Mouse (Mus musculus) cerebellum, adult 2 months (tissue): Measurements from ENCODE around the gene Copz1. TPM values are rescaled to one million over a fixed set of nuclear protein-coding genes. Genes with fewer than 3 reads are reported as not detected.

Experiments
- DNase-seq, 2 experiments: peaks; one replicate each; pipeline ENCODE4 v3.0.0; 2021
- H3K27ac ChIP-seq: fragments of 200-500 bp; 2 replicates; pipeline ENCODE4 v1.5.1; 2012; ENCODE audit warnings: low read length, control low read depth, inconsistent platforms; ENCODE audit not compliant: insufficient read depth
- H3K27me3 ChIP-seq: fragments of 200-500 bp; 2 replicates; pipeline ENCODE4 v1.6.1; 2012; ENCODE audit warnings: inconsistent platforms, mild to moderate bottlenecking, low read length, moderate library complexity; ENCODE audit not compliant: control insufficient read depth, insufficient read depth
- H3K4me1 ChIP-seq: fragments of 200-500 bp; 2 replicates; pipeline ENCODE4 v1.6.1; 2011; ENCODE audit warnings: low read length; ENCODE audit not compliant: control insufficient read depth, insufficient read depth
- H3K4me3 ChIP-seq: fragments of 200-500 bp; replicated peaks from 2 replicates; pipeline ENCODE3; 2011; ENCODE audit warnings: mild to moderate bottlenecking, low read depth, low read length, control low read depth; ENCODE audit not compliant: insufficient read depth
- CTCF ChIP-seq: fragments of 200-500 bp; IDR thresholded peaks from 2 replicates; pipeline ENCODE4 v1.5.1; 2011; ENCODE audit warnings: low read depth, mild to moderate bottlenecking, control low read depth, low read length, moderate library complexity, borderline replicate concordance; ENCODE audit not compliant: insufficient read depth
- POLR2A ChIP-seq: fragments of 200-500 bp; IDR thresholded peaks from 2 replicates; pipeline ENCODE4 v1.6.1; 2011; ENCODE audit warnings: low read length, control low read depth, borderline replicate concordance; ENCODE audit not compliant: insufficient read depth
- WGBS: fragments of 180-500 bp; shearing (Covaris S2); methylation state at CpG from one replicate; pipeline ENCODE4 v1.1.7; 2018; 5-methylcytosine and 5-hydroxymethylcytosine counted together
- polyA plus RNA-seq: library from polyadenylated mRNA; depleted of rRNA; stranded (reverse); fragments of >200 nt; gene quantifications from 2 replicates; pipeline ENCODE4 v1.2.3, GENCODE M21; 2012

Gene Copz1
- polyA plus RNA-seq, 1 experiment, result 117 TPM

DNA sequence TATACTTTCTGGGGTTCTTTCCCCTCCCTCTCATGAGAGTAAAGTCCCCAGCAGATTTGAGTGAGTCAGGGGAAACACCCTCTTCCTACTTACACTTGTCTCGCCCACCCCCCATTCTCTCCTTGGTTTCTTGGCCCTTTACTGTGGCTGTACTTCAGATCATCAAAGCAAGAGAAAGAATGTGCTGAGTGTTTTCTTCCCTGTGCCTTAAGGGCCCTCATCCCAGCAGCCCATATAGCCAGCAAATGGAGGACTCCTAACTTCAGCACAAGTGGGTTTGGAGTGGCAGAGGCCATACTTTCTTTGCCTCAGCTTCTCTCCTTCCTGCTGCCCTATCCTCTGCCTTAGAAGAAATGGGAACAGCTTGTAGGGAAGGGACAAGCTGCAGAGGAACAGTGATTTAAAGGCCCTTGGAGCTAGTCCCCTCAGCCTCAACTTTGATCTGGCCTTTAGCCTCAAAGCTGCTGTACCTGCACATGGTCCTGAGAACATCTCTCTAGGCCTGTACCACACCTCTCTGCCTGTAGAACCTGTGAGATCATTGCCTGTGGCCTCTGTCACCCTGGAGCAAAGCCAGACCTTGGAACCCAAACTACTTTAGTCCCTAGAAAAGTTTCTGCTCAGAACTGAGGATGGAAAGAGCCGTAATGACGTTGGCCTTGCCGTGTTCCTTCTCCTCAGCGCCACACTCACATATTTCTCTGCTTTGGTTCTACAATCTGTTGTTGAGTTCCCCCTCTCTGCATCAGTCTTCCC is 26.5 kb downstream of the Copz1 start:
- WGBS, result 75% methylated on average over 5 of the region's 5 CpGs
- TF ChIP-seq POLR2A (no peak), CTCF (no peak)
- Histone ChIP-seq H3K27me3 (no peaks in the 10 kb centered on the region), H3K27ac (0 out of 2 replicates have a peak overlapping the region, but pooled peaks have one; percentile 22), H3K4me3 (no peak overlapping the region), H3K4me1 (peaks cover 9% of the 10 kb centered on the region)
- peak in 1 of 2 experiments; percentile 14 for DNase-seq

DNA sequence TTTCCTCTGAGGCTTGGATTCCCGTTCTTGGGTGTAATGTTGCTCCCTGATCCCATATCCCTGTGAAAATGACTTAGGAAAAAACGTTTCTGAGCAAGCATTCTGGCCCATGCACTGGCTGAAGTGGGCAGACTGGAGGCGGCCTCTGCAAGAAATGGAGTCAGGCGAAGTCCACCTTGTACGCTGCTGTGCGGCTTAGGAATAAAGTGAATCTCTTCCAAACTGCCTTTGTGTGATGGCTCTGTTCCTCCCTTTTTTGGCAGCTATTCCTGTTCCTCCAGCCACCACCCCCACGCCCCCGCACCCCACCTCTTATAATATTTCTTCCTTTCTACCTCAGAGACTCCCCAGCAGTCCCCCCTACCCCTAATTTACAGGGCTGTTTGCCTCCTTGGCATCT is 27.1 kb downstream of the Copz1 start:
- DNase-seq, result no peak
- H3K4me1 ChIP-seq, result peaks cover 10% of the 10 kb centered on the region
- 27% methylated on average over 8 of the region's 8 CpGs for WGBS
- H3K27me3 ChIP-seq, result no peaks in the 10 kb centered on the region
- TF ChIP-seq CTCF (no peak), POLR2A (no peak)
- peak overlapping the region; percentile 77 for H3K4me3 ChIP-seq
- peak overlapping the region; percentile 77 for H3K27ac ChIP-seq

GRCm38 (mm10) chr15:103300067-103300471 is 27.6 kb downstream of the Copz1 start:
- peak overlapping the region; percentile 77 for H3K27ac ChIP-seq
- TF ChIP-seq POLR2A (0 out of 2 replicates have a peak, but pooled peaks have one; percentile 8), CTCF (no peak)
- DNase-seq, result peak; percentile 40 to 60
- no peaks in the 10 kb centered on the region for H3K27me3 ChIP-seq
- peaks cover 10% of the 10 kb centered on the region for H3K4me1 ChIP-seq
- H3K4me3 ChIP-seq, result peak overlapping the region; percentile 77
- 10% methylated on average over 18 of the region's 18 CpGs for WGBS

- peaks cover 10% of the 10 kb centered on the region for H3K4me1 ChIP-seq
- H3K4me3 ChIP-seq, result peak overlapping the region; percentile 77
- H3K27me3 ChIP-seq, result no peaks in the 10 kb centered on the region
- H3K27ac ChIP-seq, result peak overlapping the region; percentile 77
- DNase-seq, result peak in 1 of 2 experiments; percentile 21
- WGBS, result 23% methylated on average over 2 of the region's 2 CpGs
- TF ChIP-seq CTCF, result no peak
- no peak for TF ChIP-seq POLR2A
Measured at GRCm38 (mm10) chr15:103300560-103300959, 28.0 kb downstream of the Copz1 start.

GRCm38 (mm10) chr15:103301046-103301445 is 28.5 kb downstream of the Copz1 start:
- no peak for DNase-seq
- TF ChIP-seq CTCF (no peak), POLR2A (no peak)
- H3K4me3 ChIP-seq, result no peak overlapping the region
- no peak overlapping the region for H3K27ac ChIP-seq
- peaks cover 10% of the 10 kb centered on the region for H3K4me1 ChIP-seq
- H3K27me3 ChIP-seq, result no peaks in the 10 kb centered on the region
- WGBS, result 64% methylated on average over 2 of the region's 2 CpGs

DNA sequence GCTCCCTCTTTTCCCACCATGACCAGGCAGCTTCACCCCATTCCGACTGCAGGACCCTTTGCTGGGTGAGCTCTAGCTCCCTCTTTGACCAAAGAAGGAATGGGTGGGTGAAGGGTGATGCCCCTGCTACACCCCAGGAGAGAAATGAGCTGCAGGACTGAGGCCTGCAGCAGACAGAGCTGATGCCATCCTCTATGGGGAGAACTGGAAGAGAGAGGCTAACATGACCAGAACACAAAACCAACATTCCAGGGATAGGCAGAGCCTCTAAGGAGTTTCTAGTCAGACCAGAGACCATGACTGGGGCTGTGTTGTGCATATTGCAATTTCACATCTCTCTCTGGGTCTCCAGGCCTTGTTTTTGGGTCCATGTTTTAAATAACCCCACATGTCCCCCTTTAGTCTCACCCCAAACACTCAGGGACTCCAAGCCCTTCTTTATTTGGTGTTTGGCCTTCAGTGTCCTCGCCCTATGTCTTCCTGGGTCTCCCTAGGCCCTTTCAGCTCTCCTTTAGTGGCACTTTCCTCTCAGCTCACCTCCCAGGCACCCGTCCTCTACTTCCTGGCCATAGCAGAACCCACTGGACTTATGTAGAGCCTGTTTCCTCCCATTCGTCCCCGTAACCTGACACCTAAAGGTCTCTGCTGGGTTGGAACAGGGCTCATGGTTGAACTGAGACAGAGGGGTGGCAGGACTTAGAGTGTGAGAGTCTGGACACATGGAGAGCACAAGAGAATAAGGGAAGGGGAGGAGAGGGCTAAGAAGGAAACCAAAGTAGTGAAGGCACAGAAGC is 29.2 kb downstream of the Copz1 start:
- no peak for DNase-seq
- Histone ChIP-seq H3K4me3 (no peak overlapping the region), H3K27me3 (no peaks in the 10 kb centered on the region), H3K4me1 (peaks cover 10% of the 10 kb centered on the region), H3K27ac (no peak overlapping the region)
- TF ChIP-seq CTCF, result no peak
- WGBS, result 69% methylated on average over 5 of the region's 5 CpGs

GRCm38 (mm10) chr15:103302341-103303021 is 30.0 kb downstream of the Copz1 start:
- DNase-seq, result no peak
- no peak overlapping the region for H3K27ac ChIP-seq
- H3K27me3 ChIP-seq, result no peaks in the 10 kb centered on the region
- 76% methylated on average over 6 of the region's 6 CpGs for WGBS
- TF ChIP-seq POLR2A, result no peak
- H3K4me3 ChIP-seq, result no peak overlapping the region
- H3K4me1 ChIP-seq, result peaks cover 10% of the 10 kb centered on the region
